In the genomic region with DNA sequence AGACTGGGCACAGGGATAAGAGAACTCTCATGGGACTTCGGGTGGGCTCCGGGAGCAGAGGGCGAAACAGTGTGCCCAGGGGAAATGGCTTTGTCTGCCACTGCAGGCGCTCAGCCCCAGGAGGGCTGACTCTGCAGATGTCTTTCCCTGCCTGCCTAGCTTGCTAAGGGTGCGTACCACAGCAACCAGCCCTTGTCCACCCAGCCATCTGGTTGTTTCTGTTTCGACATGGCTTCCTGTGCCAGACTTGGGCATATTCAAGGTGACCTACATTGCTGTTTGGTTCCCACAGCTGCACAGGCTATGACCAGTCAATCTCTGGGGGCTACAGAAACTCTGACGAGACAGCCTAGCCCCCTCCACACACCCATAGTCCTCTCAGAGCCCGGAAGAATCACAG, we compare ENCODE assay signal across 15 mouse cellular contexts.
DNase-seq lines count a peak whose midpoint lies in the region; ATAC-seq and TF ChIP-seq lines count a peak whose summit lies in the region.
"Had no signal": no experiment of that assay in that cellular context is flagged by ENCODE, and none has a peak within 500 bp of the region (broad histone marks: within the 10 kb centered on the region; RNA-seq: fewer than 3 reads in every experiment).

No protein-coding gene starts in this region.

- no peak overlapping the region for H3K4me3 ChIP-seq in forebrain, postnatal 0 days (ENCODE audit: low read depth, low read length)
- H3K4me3 ChIP-seq in forebrain, embryonic 16.5 days (replicated peaks; ENCODE audit: low read length): no peak overlapping the region
- no peak overlapping the region for H3K4me3 ChIP-seq in midbrain, postnatal 0 days (ENCODE audit: low read depth, low read length)
- H3K4me3 ChIP-seq in midbrain, embryonic 14.5 days (replicated peaks; ENCODE audit: low read depth, low read length): no peak overlapping the region
- H3K4me3 ChIP-seq: embryonic facial prominence, embryonic 13.5 days; forebrain, embryonic 12.5 days had no signal

- TF ChIP-seq CTCF in forebrain, postnatal 0 days (IDR thresholded peaks at IDR 0.05; ENCODE audit: low read depth): no peak
- no peak for TF ChIP-seq CTCF in midbrain, postnatal 0 days (IDR thresholded peaks at IDR 0.05)

- 0 out of 2 replicates have a peak, but pooled peaks have one; percentile 30 for ATAC-seq in forebrain, postnatal 0 days
- ATAC-seq in forebrain, embryonic 16.5 days: no peak
- ATAC-seq in midbrain, postnatal 0 days (ENCODE audit: low FRiP score): 0 out of 2 replicates have a peak, but pooled peaks have one; percentile 7
- ATAC-seq in midbrain, embryonic 14.5 days (ENCODE audit: low FRiP score, low TSS enrichment): no peak
- peak; percentile 8; the same call in 1 of the 2 replicates for ATAC-seq in neutrophil, adult 5-6 weeks (ENCODE audit: extremely low read depth, insufficient number of reproducible peaks, low FRiP score, poor library complexity, severe bottlenecking)

- no peak for DNase-seq in forebrain, postnatal 0 days
- no peak for DNase-seq in midbrain, postnatal 0 days (ENCODE audit: low spot score)
- DNase-seq in midbrain, embryonic 14.5 days: no peak
- DNase-seq in lung, postnatal 36 days: no peak
- no peak for DNase-seq in Muller cell, postnatal 12 days (ENCODE audit: inconsistent ontology term)
- no peak for DNase-seq in adrenal gland, adult 2 months
- DNase-seq: adrenal gland, postnatal 36 days; cerebellum, postnatal 25 days; gastrocnemius, postnatal 10 days had no signal

- no peak overlapping the region for H3K27ac ChIP-seq in forebrain, postnatal 0 days (ENCODE audit: low read depth, low read length)
- H3K27ac ChIP-seq in forebrain, embryonic 16.5 days (ENCODE audit: low read length): no peak overlapping the region
- H3K27ac ChIP-seq in midbrain, postnatal 0 days (ENCODE audit: low read depth, low read length): no peak overlapping the region
- no peak overlapping the region for H3K27ac ChIP-seq in midbrain, embryonic 14.5 days (replicated peaks; ENCODE audit: low read depth, low read length)
- H3K27ac ChIP-seq: embryonic facial prominence, embryonic 13.5 days; forebrain, embryonic 12.5 days; macrophage had no signal

- no peak overlapping the region for H3K4me2 ChIP-seq in forebrain, postnatal 0 days (ENCODE audit: low read depth)
- H3K4me2 ChIP-seq in forebrain, embryonic 16.5 days (ENCODE audit: low read length): no peak overlapping the region
- no peak overlapping the region for H3K4me2 ChIP-seq in midbrain, postnatal 0 days (ENCODE audit: low read depth, low read length, poor library complexity, severe bottlenecking)
- H3K4me2 ChIP-seq in midbrain, embryonic 14.5 days (ENCODE audit: low read length): no peak overlapping the region
- H3K4me2 ChIP-seq: embryonic facial prominence, embryonic 13.5 days; forebrain, embryonic 12.5 days had no signal

- H3K4me1 ChIP-seq in forebrain, postnatal 0 days (ENCODE audit: insufficient read depth): no peaks in the 10 kb centered on the region
- no peaks in the 10 kb centered on the region for H3K4me1 ChIP-seq in forebrain, embryonic 16.5 days (replicated peaks; ENCODE audit: control insufficient read depth, insufficient read depth, low read length)
- no peaks in the 10 kb centered on the region for H3K4me1 ChIP-seq in midbrain, postnatal 0 days (ENCODE audit: insufficient read depth, low read length)
- H3K4me1 ChIP-seq in midbrain, embryonic 14.5 days (ENCODE audit: control insufficient read depth, insufficient read depth, low read length): no peaks in the 10 kb centered on the region
- H3K4me1 ChIP-seq: embryonic facial prominence, embryonic 13.5 days; forebrain, embryonic 12.5 days had no signal

- H3K36me3 ChIP-seq in forebrain, postnatal 0 days (ENCODE audit: insufficient read depth): no peaks in the 10 kb centered on the region
- H3K36me3 ChIP-seq in forebrain, embryonic 16.5 days (ENCODE audit: control insufficient read depth, insufficient read depth): no peaks in the 10 kb centered on the region
- no peaks in the 10 kb centered on the region for H3K36me3 ChIP-seq in midbrain, postnatal 0 days (ENCODE audit: insufficient read depth, low read length)
- H3K36me3 ChIP-seq in midbrain, embryonic 14.5 days (ENCODE audit: control insufficient read depth, insufficient read depth, low read length): no peaks in the 10 kb centered on the region
- H3K36me3 ChIP-seq: embryonic facial prominence, embryonic 13.5 days; forebrain, embryonic 12.5 days had no signal

- H3K9me3 ChIP-seq in forebrain, postnatal 0 days (ENCODE audit: low read length): no peaks in the 10 kb centered on the region
- H3K9me3 ChIP-seq in forebrain, embryonic 16.5 days (ENCODE audit: control insufficient read depth, low read length): no peaks in the 10 kb centered on the region
- H3K9me3 ChIP-seq in midbrain, postnatal 0 days (ENCODE audit: low read length): no peaks in the 10 kb centered on the region
- H3K9me3 ChIP-seq in midbrain, embryonic 14.5 days (ENCODE audit: control insufficient read depth, low read length): no peaks in the 10 kb centered on the region
- H3K9me3 ChIP-seq: forebrain, embryonic 12.5 days; G1E had no signal

- no peaks in the 10 kb centered on the region for H3K27me3 ChIP-seq in forebrain, postnatal 0 days (ENCODE audit: insufficient read depth, low read length)
- H3K27me3 ChIP-seq in forebrain, embryonic 16.5 days (replicated peaks; ENCODE audit: control insufficient read depth, insufficient read depth, low read length): no peaks in the 10 kb centered on the region
- no peaks in the 10 kb centered on the region for H3K27me3 ChIP-seq in midbrain, postnatal 0 days (ENCODE audit: insufficient read depth, low read length)
- no peaks in the 10 kb centered on the region for H3K27me3 ChIP-seq in midbrain, embryonic 14.5 days (ENCODE audit: control insufficient read depth, insufficient read depth, low read length)
- H3K27me3 ChIP-seq: embryonic facial prominence, embryonic 13.5 days; forebrain, embryonic 12.5 days had no signal

- H3K9ac ChIP-seq in forebrain, postnatal 0 days: no peak overlapping the region
- H3K9ac ChIP-seq in forebrain, embryonic 16.5 days (replicated peaks; ENCODE audit: low read depth, low read length): no peak overlapping the region
- H3K9ac ChIP-seq in midbrain, postnatal 0 days (replicated peaks; ENCODE audit: low read length, poor library complexity, severe bottlenecking): no peak overlapping the region
- H3K9ac ChIP-seq in midbrain, embryonic 14.5 days (replicated peaks; ENCODE audit: low read length): no peak overlapping the region
- H3K9ac ChIP-seq: embryonic facial prominence, embryonic 13.5 days; forebrain, embryonic 12.5 days had no signal

- 87% methylated on average over 8 of the region's 8 CpGs for WGBS in forebrain, postnatal 0 days
- 87% methylated on average over 8 of the region's 8 CpGs for WGBS in forebrain, embryonic 16.5 days
- WGBS in midbrain, postnatal 0 days: 87% methylated on average over 8 of the region's 8 CpGs
- 87% methylated on average over 8 of the region's 8 CpGs for WGBS in midbrain, embryonic 14.5 days

Comparison
In these comparisons a context has a peak if more than half of its experiments do, and no peak if none do; other contexts are left out.
1. ATAC-seq: peak in forebrain, postnatal 0 days (single experiment), midbrain, postnatal 0 days (single experiment) and neutrophil, adult 5-6 weeks (single experiment); none in forebrain, embryonic 16.5 days (single experiment) and midbrain, embryonic 14.5 days (single experiment).